Mouse (Mus musculus) CH12.LX (cell line): Measurements from ENCODE around the gene Ccdc114.
A peak's percentile ranks its signal among the peaks of the same experiment; 100 is the strongest.

Experiments
- CTCF ChIP-seq, 2 experiments: IDR thresholded peaks in 1 of 2; conservative IDR thresholded peaks in 1 of 2; 2 replicates each; pipeline ENCODE4 v1.5.1; 2011 to 2012; ENCODE audit warnings: low read depth in 2 of 2, low read length in 2 of 2, improper control_type of control experiment in 1 of 2, inconsistent platforms in 1 of 2, mild to moderate bottlenecking in 1 of 2, moderate library complexity in 1 of 2
- GABPA ChIP-seq: IDR thresholded peaks from 2 replicates; pipeline ENCODE4 v1.6.1; 2012; ENCODE audit warnings: low read depth, low read length, improper control_type of control experiment, inconsistent platforms; ENCODE audit not compliant: insufficient replicate concordance
- MAX ChIP-seq: IDR thresholded peaks from 2 replicates; pipeline ENCODE4 v1.6.1; 2011; ENCODE audit warnings: low read length, improper control_type of control experiment
- NELFE ChIP-seq: IDR thresholded peaks from 2 replicates; pipeline ENCODE4 v1.6.1; 2011; ENCODE audit warnings: low read depth, low read length, improper control_type of control experiment
- NRF1 ChIP-seq: IDR thresholded peaks from 2 replicates; pipeline ENCODE4 v1.6.1; 2014; ENCODE audit warnings: low read depth, mild to moderate bottlenecking, inconsistent platforms, low read length, improper control_type of control experiment, moderate library complexity
- POLR2A ChIP-seq: IDR thresholded peaks from 2 replicates; pipeline ENCODE4 v1.6.1; 2011; ENCODE audit warnings: low read depth, mild to moderate bottlenecking, improper control_type of control experiment, low read length
- TBP ChIP-seq: conservative IDR thresholded peaks from 2 replicates; pipeline ENCODE4 v1.6.1; 2011; ENCODE audit warnings: low read depth, low read length, improper control_type of control experiment

GRCm38 (mm10) chr7:45986893-45987292 is 63.0 kb downstream of the Ccdc114 start:
- TF ChIP-seq MAX (0 out of 2 replicates have a peak, but pooled peaks have one; percentile 28), CTCF (conservative IDR thresholded peaks at IDR 0.05 in 1 of 2, IDR thresholded peaks at IDR 0.05 in 1 of 2; ENCODE audit: low read depth in 2 of 2, low read length in 2 of 2) (no peak), NELFE (no peak), POLR2A (no peak), NRF1 (no peak), TBP (no peak), GABPA (no peak)
